Mouse (Mus musculus): ENCODE measurements around the gene Fkbpl.

DNA sequence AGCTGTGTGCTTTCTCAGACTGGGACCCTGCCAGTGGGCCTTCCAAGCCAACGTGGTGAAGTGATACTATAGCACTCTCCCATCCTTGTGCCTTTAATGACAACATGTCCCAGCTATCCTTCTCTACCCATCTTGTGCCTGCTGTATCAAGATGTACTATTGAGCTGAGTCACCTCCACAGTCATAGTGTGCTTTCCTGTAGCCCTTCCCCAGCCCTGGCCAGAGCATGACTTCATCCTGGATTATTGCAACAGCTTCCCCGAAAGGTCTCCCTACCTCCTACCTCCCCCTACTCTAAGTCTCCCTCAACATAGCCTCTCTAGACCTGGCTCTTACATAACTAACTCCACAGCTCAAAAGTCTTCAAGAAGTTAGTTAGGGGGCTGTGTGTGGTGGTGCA, 8.9 kb upstream of the Fkbpl start:
- TF ChIP-seq CTCF (IDR thresholded peaks at IDR 0.05; ENCODE audit: low read depth, low read length), result no peak
- TF ChIP-seq POLR2AphosphoS5 (IDR thresholded peaks at IDR 0.05; ENCODE audit: insufficient replicate concordance, low read depth, low read length), result no peak
- TF ChIP-seq GATA1 (IDR thresholded peaks at IDR 0.05; ENCODE audit: borderline replicate concordance, low read length), result no peak
